Mouse (Mus musculus) testis, adult 2 months (tissue): Measurements from ENCODE around the gene Cd200r3. TPM values are rescaled to one million over a fixed set of nuclear protein-coding genes. Genes with fewer than 3 reads are reported as not detected.

Experiments
- H3K27ac ChIP-seq: fragments of 200-500 bp; 2 replicates; pipeline ENCODE4 v1.5.1; 2012; ENCODE audit warnings: low read depth, low read length; ENCODE audit not compliant: control insufficient read depth, insufficient read depth
- H3K27me3 ChIP-seq: fragments of 200-500 bp; 2 replicates; pipeline ENCODE4 v1.6.1; 2012; ENCODE audit warnings: mild to moderate bottlenecking, low read length, moderate library complexity; ENCODE audit not compliant: control insufficient read depth, insufficient read depth
- H3K36me3 ChIP-seq: fragments of 200-500 bp; 2 replicates; pipeline ENCODE4 v1.6.1; 2012; ENCODE audit warnings: mild to moderate bottlenecking, low read length; ENCODE audit not compliant: control insufficient read depth, insufficient read depth
- H3K4me1 ChIP-seq: fragments of 200-500 bp; 2 replicates; pipeline ENCODE4 v1.6.1; 2012; ENCODE audit warnings: low read length; ENCODE audit not compliant: control insufficient read depth, insufficient read depth
- H3K4me3 ChIP-seq: fragments of 200-500 bp; 2 replicates; pipeline ENCODE4 v1.5.1; 2012; ENCODE audit warnings: low read depth, mild to moderate bottlenecking, low read length, moderate library complexity, mixed read lengths; ENCODE audit not compliant: control insufficient read depth
- CTCF ChIP-seq: fragments of 200-500 bp; IDR thresholded peaks from 2 replicates; pipeline ENCODE4 v1.5.1; 2012; ENCODE audit warnings: low read depth, mild to moderate bottlenecking, inconsistent platforms, low read length, moderate library complexity; ENCODE audit not compliant: control insufficient read depth, insufficient read depth, insufficient replicate concordance
- POLR2A ChIP-seq: fragments of 200-500 bp; IDR thresholded peaks from 2 replicates; pipeline ENCODE4 v1.6.1; 2012; ENCODE audit warnings: low read depth, mild to moderate bottlenecking, inconsistent platforms, low read length, moderate library complexity; ENCODE audit not compliant: control insufficient read depth
- polyA plus RNA-seq: library from polyadenylated mRNA; depleted of rRNA; stranded (reverse); fragments of >200 nt; gene quantifications from 2 replicates; pipeline ENCODE4 v1.2.3, GENCODE M21; 2012; rRNA removed

The Cd200r3 gene
- polyA plus RNA-seq: 0.18 and 0.74 TPM in 2 replicates

- H3K36me3 ChIP-seq: no peaks in the 10 kb centered on the region
- H3K27ac ChIP-seq: no peak within 1 kb of the TSS
- no peak for TF ChIP-seq CTCF
- no peak for TF ChIP-seq POLR2A
These were observed at the start of gene Cd200r3 for GRCm38 (mm10) chr16:44943468-44943867. Cd200r3 (plus strand) TSS chr16:44943678.

GRCm38 (mm10) chr16:44932016-44932415 is 11.5 kb upstream of the Cd200r3 start:
- TF ChIP-seq POLR2A (no peak), CTCF (no peak)
- Histone ChIP-seq H3K36me3 (no peaks in the 10 kb centered on the region), H3K4me1 (no peaks in the 10 kb centered on the region), H3K27me3 (no peaks in the 10 kb centered on the region), H3K4me3 (no peak overlapping the region), H3K27ac (no peak overlapping the region)

More at GRCm38 (mm10) chr16:44943468-44943867, at the start of gene Cd200r3:
- Histone ChIP-seq H3K4me3 (no peak within 1 kb of the TSS), H3K27me3 (no peaks in the 10 kb centered on the region), H3K4me1 (no peaks in the 10 kb centered on the region)

- no peaks in the 10 kb centered on the region for H3K36me3 ChIP-seq
- no peak for TF ChIP-seq POLR2A
- no peak for TF ChIP-seq CTCF
- no peaks in the 10 kb centered on the region for H3K27me3 ChIP-seq
- no peaks in the 10 kb centered on the region for H3K4me1 ChIP-seq
- no peak overlapping the region for H3K4me3 ChIP-seq
- no peak overlapping the region for H3K27ac ChIP-seq
These were observed 8.1 kb downstream of the Cd200r3 start for GRCm38 (mm10) chr16:44951360-44952114.

- Histone ChIP-seq H3K4me1 (no peaks in the 10 kb centered on the region), H3K36me3 (no peaks in the 10 kb centered on the region), H3K27me3 (no peaks in the 10 kb centered on the region), H3K4me3 (no peak overlapping the region), H3K27ac (no peak overlapping the region)
- TF ChIP-seq POLR2A (no peak), CTCF (no peak)
These were observed 18.8 kb downstream of the Cd200r3 start for GRCm38 (mm10) chr16:44962296-44962695.

- TF ChIP-seq POLR2A: no peak
- TF ChIP-seq CTCF: no peak
- no peaks in the 10 kb centered on the region for H3K36me3 ChIP-seq
- H3K27me3 ChIP-seq: no peaks in the 10 kb centered on the region
- H3K27ac ChIP-seq: no peak overlapping the region; the same call in 1 of the 2 replicates
- no peaks in the 10 kb centered on the region for H3K4me1 ChIP-seq
- no peak overlapping the region for H3K4me3 ChIP-seq
These were observed 19.3 kb downstream of the Cd200r3 start for GRCm38 (mm10) chr16:44962777-44963176.

GRCm38 (mm10) chr16:44964526-44965374 is 21.3 kb downstream of the Cd200r3 start:
- Histone ChIP-seq H3K27ac (no peak overlapping the region), H3K4me1 (no peaks in the 10 kb centered on the region), H3K27me3 (no peaks in the 10 kb centered on the region), H3K36me3 (no peaks in the 10 kb centered on the region), H3K4me3 (no peak overlapping the region)
- TF ChIP-seq POLR2A (no peak), CTCF (no peak)

GRCm38 (mm10) chr16:44965428-44965827 is 21.9 kb downstream of the Cd200r3 start:
- no peak overlapping the region for H3K27ac ChIP-seq
- H3K4me1 ChIP-seq: no peaks in the 10 kb centered on the region
- TF ChIP-seq POLR2A (no peak), CTCF (no peak)
- H3K4me3 ChIP-seq: no peak overlapping the region
- H3K36me3 ChIP-seq: no peaks in the 10 kb centered on the region
- H3K27me3 ChIP-seq: no peaks in the 10 kb centered on the region
